Mouse (Mus musculus): Measurements from ENCODE around the gene Gm6169.
A peak's percentile ranks its signal among the peaks of the same experiment; 100 is the strongest.

- TF ChIP-seq POLR2A (IDR thresholded peaks at IDR 0.05; ENCODE audit: low read depth, low read length) (no peak), CTCF (conservative IDR thresholded peaks at IDR 0.05 in 1 of 2, IDR thresholded peaks at IDR 0.05 in 1 of 2; ENCODE audit: low read depth in 2 of 2, low read length in 2 of 2) (peak; percentile 60 to 76), MAX (IDR thresholded peaks at IDR 0.05; ENCODE audit: low read length) (no peak), JUND (conservative IDR thresholded peaks at IDR 0.05; ENCODE audit: low read depth, low read length) (no peak), POLR2AphosphoS2 (IDR thresholded peaks at IDR 0.05; ENCODE audit: low read depth, low read length) (no peak), E2F4 (IDR thresholded peaks at IDR 0.05; ENCODE audit: insufficient replicate concordance, low read depth, low read length) (no peak), HCFC1 (IDR thresholded peaks at IDR 0.05; ENCODE audit: low read depth, low read length) (no peak)
Observed at GRCm38 (mm10) chr13:97099187-97099852, at the start of gene Gm6169.

Data from CH12.LX (cell line).